Mouse (Mus musculus): ENCODE data around the gene 2310022B05Rik.

The 2310022B05Rik gene

DNA sequence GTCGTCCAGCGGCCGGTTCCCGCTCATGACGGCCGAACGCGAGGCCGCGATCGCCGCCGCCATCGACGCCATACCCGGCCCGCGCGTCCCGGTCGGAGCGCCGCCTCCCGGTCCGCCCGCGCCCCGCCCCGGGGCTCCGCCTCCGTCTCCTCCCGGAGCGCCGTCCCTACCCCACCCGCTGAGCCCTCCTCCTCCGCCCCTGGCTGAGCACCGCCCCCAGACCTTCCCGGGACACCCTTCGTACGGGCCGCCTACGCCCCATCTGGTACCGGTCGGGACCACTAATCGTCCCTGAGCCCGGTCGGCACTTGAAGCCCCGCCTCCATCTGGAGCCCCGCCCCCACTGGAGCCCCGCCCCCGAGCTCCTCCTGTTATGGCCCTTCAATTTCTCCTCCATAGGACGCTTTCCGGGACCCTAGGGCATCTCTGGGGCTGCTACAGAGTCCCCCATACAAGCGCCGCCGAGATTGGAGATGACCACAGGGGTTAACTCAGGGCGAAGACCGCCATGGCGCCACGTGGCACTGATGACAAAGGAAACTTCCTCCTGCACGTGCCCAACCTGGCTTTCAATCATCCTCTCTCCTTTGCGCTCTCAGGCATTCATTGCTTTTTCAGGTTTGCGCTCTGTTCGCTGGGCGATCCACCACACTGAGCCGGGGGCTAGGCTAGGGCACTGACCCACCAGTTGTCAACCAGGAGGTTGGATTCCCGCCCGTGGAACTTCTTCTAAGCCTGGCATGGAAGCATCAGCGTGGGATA is at the start of gene 2310022B05Rik:
Gene 2310022B05Rik (minus strand): TSS at position 258 of the 762 bp plus-strand sequence.
- DNase-seq (ENCODE audit: extremely low read depth, low read depth): peak; percentile 30

DNA sequence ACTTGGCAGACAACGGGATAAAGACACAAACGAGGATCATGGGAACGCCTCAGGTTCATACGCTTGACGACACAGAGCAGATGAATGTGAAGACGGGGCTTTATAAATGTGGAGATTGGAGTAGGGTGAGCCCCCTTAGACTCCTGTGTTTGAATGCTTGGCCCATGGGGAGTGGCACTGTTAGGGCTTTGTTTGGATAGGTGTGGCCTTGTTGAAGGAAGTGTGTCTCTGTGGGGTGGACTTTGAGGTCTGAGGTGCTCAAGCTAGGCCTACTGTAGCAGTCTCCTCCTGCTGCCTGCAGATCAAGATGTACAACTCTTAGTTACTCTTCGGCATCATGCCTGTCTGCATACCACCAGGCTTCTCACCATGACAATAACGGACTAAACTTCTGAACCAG is 42.7 kb upstream of the 2310022B05Rik start:
- DNase-seq (ENCODE audit: extremely low read depth, low read depth): no peak

DNA sequence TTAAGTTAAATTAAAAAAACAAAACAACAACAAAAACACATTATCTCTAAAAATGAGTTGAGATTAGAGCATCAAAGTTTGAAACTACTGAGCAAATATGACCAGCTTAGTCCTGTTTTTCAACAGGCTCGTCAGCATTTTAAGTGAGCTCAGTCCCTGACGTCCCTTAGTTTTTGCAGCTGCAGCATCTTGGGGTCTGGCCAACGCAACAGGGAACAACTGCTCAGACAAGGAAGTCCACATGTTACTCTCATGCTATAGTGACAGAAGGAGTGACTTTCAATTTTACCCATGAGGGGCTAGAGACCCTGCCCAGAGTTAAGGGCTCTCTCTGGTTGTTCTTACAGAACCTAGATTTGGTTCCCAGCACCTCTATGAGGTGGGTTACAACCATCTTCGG is 41.2 kb upstream of the 2310022B05Rik start:
- no peak for DNase-seq (ENCODE audit: extremely low read depth, low read depth)

DNA sequence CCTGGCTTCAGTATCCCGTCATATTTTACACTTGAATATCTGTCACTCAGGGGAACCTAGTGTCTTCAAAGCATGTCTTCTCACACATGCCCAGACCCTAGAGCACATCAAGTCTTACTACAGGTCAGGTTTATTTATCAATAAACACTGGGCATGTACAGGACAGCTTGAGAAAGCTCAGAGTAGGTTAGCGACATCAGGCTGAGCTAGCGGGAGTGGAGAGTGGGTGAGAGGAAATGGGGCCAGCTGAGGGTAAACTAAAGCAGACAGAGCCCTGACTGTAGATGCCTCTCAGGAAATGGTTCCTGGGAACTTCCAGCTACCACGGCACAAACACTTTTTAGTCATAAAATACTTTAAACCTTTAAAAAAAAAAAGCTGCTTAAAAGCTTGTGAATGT is 40.4 kb upstream of the 2310022B05Rik start:
- no peak for DNase-seq (ENCODE audit: extremely low read depth, low read depth)

DNA sequence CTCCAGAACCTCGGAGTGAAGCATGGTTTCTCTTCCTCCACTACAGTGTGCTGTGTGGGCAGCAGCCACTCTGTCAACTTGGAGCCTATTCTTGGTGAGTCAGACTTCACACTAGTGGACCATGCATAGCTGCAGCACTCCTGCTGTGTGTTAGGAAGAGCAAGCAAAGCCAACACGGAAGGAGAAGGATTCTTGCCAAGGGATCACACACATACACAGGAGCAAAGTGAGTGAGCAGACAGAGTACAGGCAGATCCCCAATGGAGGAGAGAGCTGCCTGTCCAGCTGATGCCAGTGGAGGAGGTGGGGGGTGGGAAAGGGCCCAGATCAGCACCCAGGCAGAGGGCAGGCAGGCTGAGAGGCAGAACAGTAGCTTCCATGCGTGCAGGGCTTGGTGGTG is 39.0 kb upstream of the 2310022B05Rik start:
- no peak for DNase-seq (ENCODE audit: extremely low read depth, low read depth)

DNA sequence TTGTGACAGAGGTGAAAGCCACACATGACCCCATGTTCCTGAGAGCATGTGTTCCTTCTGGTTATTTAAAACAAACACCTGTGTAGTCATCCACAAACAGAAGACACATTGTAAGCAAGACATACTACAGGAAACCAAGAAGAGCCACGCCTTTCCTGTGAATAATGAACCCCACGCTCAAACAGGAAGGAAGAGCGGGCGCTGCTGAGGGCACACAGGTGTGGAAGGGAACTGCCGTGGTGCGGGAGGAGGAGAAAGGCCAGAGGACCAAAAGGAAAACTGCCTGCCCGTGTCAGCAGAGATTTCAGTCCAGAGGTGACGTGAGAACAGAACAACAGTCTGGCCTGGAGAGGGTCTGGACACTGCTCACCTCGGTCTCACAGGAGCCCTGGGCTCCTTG is 37.9 kb upstream of the 2310022B05Rik start:
- DNase-seq (ENCODE audit: extremely low read depth, low read depth): no peak

DNA sequence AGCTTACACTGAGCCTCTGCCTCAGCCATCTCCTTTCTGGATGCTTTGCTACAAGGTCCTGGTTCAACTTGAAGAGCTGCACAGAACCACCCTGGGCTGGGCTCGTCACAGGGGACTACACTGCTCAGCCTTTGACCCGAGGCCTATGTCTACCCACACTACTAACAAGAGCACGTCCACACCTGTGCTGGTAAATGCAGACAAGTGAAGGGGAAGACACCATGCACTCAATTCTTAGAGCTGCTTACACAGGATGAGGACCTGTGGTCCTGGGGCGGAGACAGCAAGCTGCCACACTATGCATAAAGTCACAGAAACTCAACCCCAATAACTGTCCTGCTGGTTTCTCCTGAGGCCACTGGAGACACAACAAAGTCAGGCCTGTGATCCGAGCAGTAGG is 37.1 kb upstream of the 2310022B05Rik start:
- no peak for DNase-seq (ENCODE audit: extremely low read depth, low read depth)

DNA sequence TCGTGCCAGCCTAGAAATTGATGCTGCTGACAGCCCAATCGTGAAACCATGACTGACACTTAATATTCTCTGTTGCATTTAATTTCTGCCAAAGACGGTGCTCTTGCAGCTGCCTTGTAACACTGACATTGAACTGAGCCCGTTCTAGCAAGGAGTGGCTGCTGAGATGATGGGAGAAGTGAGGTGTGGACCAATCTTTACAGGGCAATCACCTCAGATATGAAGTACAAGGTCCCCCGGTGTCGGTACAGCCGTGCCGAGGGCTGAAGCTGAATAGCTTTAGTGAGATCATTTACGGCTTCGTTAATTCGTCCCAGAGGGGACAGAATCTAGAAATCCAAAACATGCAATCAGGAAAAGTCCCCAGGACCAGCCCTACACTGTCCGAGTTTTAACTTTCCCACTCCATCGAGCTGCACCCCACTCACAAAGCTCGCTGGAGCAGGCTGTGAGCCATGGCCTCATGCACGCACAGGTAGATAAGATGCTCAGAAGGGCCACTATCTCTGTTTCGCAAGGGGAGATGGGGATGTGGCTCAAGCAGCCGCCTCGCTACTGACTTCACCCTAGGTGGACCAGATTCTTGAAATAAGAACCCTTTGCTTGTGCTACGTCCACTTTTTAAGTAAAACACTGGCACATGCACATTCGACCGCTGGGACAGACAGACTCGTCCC is 32.4 kb upstream of the 2310022B05Rik start:
- no peak for DNase-seq (ENCODE audit: extremely low read depth, low read depth)

DNA sequence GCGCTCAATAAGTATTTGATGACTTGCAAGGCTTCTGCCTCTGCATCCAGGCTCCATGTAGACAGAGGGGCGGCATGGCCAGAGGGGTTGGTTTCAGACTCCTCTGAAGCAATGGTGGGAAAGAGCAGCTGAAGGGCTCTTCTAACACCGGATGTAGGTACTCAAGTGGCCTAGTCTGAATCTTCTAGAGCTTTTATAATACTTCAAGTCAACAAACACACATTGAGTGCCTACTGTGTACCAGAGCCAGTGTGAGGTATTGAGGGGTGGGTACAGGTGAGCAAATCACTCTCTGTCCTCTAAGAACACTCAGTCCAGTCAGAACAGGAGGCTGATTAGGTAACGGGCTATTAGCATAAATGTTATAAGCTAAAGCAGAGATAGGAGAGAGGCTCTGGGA is 28.5 kb upstream of the 2310022B05Rik start:
- no peak for DNase-seq (ENCODE audit: extremely low read depth, low read depth)

DNA sequence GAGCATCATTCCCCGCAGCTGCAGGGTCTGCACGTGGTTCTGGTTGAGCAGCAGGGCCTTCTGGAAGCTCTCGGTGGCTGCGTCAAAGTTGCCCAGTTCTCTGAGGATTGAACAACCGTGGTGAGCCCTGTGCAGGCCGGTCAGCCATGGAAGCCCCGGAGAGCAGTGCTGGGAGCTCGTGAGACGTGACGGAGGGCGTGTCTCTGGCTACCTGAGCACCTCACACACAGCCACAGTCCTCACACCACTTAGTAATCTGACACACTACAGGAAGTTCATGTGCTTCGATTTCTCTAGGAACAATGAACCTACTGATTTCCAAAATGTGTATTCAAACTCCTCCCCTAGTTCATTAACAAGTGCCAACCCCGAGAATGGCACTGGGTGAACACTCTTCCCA is 25.7 kb upstream of the 2310022B05Rik start:
- no peak for DNase-seq (ENCODE audit: extremely low read depth, low read depth)

DNA sequence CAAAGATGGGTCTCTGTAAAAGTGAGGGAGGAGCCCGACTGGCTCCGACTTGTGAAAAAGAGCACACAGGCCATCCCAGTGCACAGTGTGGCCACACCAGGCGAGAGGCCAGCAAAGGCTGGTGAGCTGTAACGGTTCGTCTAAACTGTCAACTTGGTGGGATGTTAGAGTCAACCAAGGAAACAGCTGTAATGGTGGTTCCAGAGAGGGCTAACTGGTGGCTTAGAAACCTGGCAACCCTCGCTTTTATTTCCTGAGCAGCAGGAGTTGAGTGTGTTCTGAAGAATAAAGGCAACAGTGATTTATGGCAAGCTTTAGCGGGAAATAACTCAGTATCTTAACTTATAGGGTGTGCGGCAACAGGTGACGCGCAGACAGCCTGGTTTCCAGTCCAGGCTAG is 19.0 kb upstream of the 2310022B05Rik start:
- no peak for DNase-seq (ENCODE audit: extremely low read depth, low read depth)

DNA sequence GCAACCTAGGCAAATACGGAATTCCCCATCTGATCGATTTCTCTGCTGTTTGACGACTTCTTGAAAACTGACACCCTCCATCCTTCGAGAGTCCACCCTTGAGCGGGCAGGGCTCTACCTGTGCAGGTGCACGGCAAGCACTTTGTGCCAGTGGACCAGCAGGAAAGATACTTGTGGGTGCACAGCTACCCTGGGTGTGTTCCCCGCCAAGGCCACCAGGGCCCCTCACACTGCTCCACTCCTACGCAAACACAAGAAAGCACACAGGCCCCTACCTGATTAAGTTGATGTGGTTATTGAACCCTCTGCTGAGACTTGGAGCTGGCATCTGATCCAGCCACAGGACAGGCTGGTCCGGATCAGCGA is 18.6 kb upstream of the 2310022B05Rik start:
- DNase-seq (ENCODE audit: extremely low read depth, low read depth): no peak

DNA sequence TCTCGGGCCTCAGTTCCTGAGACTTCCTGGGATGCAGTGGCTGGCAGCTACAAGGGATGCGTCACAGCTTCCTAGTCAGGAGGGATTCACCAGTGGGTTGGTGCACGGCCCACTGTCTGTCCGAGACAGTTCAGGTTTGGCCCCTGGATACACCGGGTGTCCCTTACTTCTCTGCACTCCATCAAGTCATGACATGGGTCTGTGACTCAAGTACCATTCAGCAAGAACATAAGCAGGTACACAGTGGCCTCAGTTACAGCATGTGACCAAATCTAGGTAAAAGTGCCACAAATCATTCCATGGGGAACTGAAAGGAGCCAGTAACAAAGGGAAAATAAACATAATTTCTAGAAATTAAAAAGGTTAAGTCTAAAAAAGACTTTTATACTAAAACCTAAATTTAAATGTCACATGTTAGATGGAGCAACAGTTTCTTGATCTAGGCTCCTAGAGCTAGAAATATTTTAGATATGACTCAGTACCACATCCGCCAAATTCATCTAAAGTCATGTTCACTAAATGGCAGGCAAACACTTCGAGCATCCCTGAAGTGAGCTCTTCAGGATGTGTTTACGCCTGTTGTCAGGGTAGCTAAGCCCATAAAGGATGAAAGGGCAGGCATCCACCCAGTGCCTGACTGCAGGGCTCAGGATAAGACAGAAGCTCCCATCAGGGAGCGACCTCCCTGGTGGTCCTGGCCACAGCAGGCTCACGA is 18.1 kb upstream of the 2310022B05Rik start:
- no peak for DNase-seq (ENCODE audit: extremely low read depth, low read depth)

DNA sequence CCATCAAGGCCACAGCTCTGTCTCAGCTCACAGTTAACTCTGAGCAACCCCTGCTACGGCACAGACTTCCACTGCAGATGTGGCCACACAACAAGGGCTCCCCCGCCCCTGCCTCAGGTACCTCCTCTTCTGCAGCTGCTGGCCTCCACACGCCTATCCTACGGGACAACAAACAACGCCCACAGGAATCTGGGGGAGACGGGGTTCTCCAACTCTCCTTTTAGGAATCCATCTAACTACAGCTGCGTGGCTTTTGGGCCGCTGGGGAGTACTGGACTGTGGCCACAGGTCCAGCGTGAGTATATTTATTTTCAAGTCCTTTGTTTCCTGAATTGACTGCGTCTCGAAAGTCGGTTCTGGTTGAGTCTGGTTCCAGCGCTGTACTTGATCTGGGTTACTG is 15.1 kb upstream of the 2310022B05Rik start:
- no peak for DNase-seq (ENCODE audit: extremely low read depth, low read depth)

DNA sequence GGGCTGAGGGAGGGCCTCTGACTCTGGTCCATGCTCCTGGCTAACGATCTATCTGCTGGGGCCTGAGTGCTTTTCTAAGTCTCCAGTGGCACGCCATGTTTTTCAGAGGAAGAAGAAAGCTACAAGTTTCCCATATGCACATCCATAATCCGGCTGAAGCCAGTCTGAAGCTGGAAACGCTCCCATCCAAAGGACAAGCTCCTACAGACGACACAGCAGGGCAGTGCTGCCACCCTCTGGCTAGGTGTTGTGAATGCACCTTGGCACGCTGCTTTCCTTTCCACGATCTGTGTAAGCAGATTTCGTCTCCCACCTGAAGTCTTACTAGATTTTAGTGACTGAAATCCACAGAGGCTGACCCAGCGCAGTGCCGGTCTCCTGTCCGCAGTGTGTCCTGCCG is 14.3 kb upstream of the 2310022B05Rik start:
- no peak for DNase-seq (ENCODE audit: extremely low read depth, low read depth)

DNA sequence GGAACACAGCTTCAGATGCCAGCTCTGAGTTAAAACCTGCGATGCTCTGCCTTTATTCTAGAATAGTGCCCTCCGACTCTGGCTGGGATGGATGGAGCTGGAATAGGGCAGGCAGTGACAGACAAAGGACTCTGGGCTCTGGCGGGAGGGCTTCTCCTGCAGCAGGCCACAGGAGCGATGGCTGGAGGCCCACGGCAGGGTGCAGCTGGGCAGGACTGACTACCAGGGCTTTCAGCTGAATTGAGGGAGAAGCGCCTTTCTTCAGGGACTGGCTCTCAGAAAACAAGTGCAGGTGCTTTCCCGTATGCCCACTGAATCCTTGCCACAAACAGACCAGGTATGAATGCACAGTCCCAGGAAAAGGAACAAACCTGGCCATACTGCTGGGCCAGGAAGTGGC is 13.9 kb upstream of the 2310022B05Rik start:
- DNase-seq (ENCODE audit: extremely low read depth, low read depth): no peak

DNA sequence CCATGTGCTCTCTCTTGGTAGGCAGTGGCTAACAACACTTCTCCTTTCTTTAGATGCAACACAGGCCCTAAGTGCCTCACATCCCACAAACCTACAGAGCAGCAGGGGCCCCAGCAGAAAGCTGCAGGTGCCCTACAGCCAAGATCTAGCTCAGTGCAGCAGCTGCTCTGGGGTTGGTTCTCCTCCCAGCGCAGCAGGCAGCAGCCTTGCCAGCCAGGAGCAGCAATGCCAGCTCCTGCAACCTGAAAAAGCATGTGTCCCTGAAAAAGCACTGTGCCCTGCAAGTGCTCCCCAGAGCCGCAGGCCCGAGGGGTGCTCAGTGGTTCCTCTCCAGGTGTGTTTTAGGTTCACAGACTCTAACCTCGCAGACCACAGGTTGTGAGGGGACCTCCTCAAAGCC is 13.5 kb upstream of the 2310022B05Rik start:
- no peak for DNase-seq (ENCODE audit: extremely low read depth, low read depth)

DNA sequence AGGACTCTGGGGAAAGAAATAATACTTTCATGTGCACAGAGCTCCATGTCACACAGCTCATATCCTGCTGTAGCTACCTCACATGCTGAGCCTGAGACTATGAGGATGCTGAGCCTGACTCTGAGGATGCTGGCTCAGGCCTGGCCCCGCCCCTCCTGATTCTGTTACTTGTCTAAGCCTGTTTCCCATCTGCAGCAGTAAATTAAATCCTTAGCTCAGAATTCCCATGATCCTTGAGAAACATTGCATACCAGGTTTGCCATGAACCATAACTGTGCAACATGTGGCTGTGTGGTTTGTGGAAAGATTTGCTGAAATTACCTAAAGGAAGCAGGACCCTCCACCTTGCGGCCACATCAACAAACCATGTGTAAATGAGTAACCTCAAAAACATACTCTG is 9.2 kb upstream of the 2310022B05Rik start:
- no peak for DNase-seq (ENCODE audit: extremely low read depth, low read depth)

DNA sequence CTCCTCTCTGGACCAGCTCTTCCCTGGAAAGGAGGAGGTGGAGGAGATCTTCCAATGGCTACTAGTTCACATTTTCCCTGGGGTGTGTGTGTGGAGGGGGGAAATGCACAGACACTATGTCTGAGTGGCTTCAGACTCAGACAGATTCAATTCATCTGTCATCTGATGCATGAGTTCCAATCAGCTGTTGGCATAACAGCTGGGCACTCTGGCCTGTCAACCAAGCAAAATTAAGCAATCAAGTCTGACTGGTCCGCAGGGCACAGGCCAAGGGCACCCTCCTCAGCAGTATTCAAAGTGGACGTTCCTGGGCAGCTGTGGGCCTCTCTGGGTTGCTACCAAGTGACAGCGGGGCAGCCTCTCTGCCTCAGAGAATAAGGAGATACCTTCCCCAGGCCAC is 5.6 kb upstream of the 2310022B05Rik start:
- DNase-seq (ENCODE audit: extremely low read depth, low read depth): no peak

DNA sequence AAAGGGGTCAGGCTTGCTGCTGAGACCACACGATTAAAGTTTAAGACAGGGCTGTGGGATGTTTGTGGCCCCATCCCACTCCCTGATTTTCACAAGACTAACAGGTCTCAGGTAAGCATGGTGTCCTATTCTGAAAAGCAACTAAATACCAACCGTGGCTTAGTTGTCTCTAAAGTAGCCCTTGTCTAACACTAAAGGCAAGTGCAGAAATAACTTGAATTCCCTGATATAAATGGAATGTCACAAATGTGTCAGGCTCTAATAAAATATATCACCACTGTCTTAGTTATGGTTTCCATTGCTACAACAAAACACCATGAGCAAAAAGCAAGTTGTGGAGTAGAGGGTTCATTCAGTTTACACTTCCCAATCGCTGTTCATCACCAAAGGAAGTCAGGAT is 1.2 kb upstream of the 2310022B05Rik start:
- DNase-seq (ENCODE audit: extremely low read depth, low read depth): no peak

DNA sequence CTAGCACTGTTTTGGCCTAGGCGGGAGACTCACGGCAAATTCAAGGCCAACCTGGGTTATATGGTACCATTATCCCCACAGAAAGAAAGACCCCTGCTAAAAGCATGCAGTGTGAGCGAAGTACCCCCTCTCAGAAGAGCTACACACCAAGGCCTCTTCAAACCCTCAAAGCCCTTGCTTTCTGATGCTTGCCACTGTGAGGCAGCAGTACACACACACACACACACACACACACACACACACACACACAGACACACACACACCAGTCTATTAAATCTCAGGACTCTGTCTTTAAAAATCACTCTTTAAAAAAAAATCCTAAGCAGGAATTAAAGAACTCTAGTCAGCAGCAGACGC is 683 bp upstream of the 2310022B05Rik start:
- DNase-seq (ENCODE audit: extremely low read depth, low read depth): no peak

DNA sequence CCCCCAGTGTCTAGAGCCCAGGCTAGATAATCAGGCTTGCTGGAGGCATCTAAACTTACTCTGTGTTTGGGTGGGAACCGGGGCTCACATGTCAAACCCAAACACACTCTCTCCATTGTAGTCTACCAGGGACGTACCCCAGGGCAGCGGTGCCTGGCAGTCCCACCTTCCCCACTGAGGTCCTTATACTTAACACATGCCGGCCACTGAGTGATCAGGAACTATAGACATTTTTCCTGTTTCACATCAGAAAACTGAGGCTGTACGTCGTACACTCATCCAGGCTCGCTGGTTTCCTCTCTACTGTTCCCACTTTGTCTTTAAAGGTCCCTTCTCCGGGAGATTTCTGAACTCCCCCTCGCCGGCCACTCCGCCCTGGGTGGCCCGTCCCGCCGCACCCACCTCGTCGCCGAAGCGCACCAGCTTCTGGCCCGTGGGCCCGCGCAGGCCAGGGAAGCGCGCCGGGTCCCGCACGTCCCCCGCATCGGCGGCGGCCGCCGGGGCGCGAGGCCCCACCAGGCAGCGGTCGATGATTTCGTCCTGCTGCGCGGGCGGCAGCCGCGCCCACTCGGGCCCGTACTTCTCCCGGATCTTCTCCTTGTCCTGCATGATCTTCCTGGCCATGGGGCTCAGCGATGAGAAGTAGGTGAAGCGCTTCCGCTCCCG is 590 bp downstream of the 2310022B05Rik start:
- DNase-seq (ENCODE audit: extremely low read depth, low read depth): peak; percentile 12

All from MEL-GATA-1-ER (cell line).